Mouse (Mus musculus) kidney, adult 2 months (tissue): Measurements from ENCODE around the gene Nubp1.

ENCODE experiments used
- CTCF ChIP-seq: fragments of 200-500 bp; conservative IDR thresholded peaks from 2 replicates; pipeline ENCODE4 v1.5.1; 2011; ENCODE audit warnings: low read depth, mild to moderate bottlenecking, control low read depth, low read length, moderate library complexity, mixed read lengths; ENCODE audit not compliant: insufficient read depth, insufficient read length
- POLR2A ChIP-seq: fragments of 200-500 bp; IDR thresholded peaks from one replicate; pipeline ENCODE4 v1.6.1; 2011; ENCODE audit warnings: low read depth, low read length, control low read depth

DNA sequence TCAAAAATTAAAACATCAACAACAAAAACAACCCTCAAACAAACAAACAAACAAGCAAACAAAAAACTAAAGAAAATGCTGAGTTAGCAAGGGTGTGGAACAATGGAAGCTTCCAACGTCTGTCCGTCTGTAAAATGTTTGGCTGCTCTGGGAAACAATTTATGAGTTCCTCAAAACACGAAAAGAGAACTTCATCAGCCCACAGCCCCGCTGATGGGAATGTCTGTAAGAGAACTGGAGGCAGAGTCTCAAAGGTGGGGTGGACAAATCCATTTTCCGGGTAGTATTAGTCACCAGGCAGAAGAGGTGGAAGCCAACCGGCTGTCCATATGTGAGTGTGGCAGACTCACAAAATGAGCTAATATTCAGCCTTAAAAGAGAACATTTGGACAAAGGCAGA, 29.6 kb downstream of the Nubp1 start:
- TF ChIP-seq CTCF (no peak), POLR2A (no peak)
